Mouse (Mus musculus): ENCODE results near the gene Sds.

GRCm38 (mm10) chr5:120429692-120430091 lies 46.6 kb upstream of the Sds start:
- TF ChIP-seq CTCF (IDR thresholded peaks at IDR 0.05; ENCODE audit: low read depth, low read length) = no peak
- TF ChIP-seq POLR2AphosphoS5 (IDR thresholded peaks at IDR 0.05; ENCODE audit: insufficient replicate concordance, low read depth, low read length) = no peak
- TF ChIP-seq TAL1 (conservative IDR thresholded peaks at IDR 0.05; ENCODE audit: low read depth, low read length) = no peak
- no peak for TF ChIP-seq GATA1 (IDR thresholded peaks at IDR 0.05; ENCODE audit: borderline replicate concordance, low read length)
